Mouse (Mus musculus) embryo, embryonic 10 days (tissue): ENCODE measurements around the gene Pcgf2.
"Not testable (repeated sequence)": the region's sequence is repeated elsewhere in the genome, so short reads cannot be mapped to it uniquely, and the experiment has no call there.

Experiments
- DNase-seq: peaks from one replicate; pipeline ENCODE4 v3.0.0-alpha.2; 2015; ENCODE audit warnings: low spot score

Pcgf2 gene

GRCm38 (mm10) chr11:97700003-97700745 is at the start of gene Pcgf2:
Gene Pcgf2, minus strand, starts transcription at chr11:97700497.
- peak; percentile 75 for DNase-seq

DNA sequence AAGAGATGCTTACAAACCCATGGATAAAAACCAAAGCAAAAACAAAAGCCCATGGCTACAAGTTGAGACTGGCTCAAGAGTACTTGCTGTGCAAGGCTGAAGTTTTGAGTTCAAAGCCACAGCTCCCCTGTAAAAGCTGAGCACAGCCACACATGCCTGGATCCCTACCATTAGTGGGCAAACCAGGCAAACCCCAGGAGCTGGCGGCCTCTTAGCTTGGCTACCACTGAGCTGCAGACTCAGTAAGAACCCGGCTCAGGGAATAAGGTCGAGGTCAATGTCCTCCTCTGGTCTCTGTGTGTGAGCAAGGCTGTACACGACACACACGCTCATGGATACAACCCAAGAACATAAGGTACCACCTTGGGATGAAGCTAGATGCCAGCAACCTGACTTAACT is 48.2 kb upstream of the Pcgf2 start:
- DNase-seq: no peak

DNA sequence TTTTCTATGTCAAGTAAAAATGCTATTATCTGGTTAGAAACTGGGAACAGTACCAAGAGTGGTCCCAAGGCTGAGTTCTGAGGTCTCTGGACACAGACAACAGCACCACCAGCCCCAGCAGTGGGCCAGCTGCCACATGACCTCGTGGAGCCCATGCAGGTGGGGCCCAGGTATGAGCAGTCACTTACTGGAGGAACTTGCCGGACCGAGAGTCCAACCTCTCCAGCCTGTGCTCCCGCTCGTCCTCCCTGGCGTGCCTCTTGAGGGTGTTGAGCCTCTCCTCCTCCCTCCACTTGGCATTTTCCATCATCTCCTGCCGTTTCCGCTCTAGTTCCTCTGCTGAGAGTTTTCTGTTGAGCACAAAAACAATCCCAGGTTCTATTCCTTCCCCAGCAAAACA is 47.5 kb upstream of the Pcgf2 start:
- DNase-seq: no peak

- no peak for DNase-seq
These were observed 45.0 kb upstream of the Pcgf2 start for GRCm38 (mm10) chr11:97745331-97745721.

DNA sequence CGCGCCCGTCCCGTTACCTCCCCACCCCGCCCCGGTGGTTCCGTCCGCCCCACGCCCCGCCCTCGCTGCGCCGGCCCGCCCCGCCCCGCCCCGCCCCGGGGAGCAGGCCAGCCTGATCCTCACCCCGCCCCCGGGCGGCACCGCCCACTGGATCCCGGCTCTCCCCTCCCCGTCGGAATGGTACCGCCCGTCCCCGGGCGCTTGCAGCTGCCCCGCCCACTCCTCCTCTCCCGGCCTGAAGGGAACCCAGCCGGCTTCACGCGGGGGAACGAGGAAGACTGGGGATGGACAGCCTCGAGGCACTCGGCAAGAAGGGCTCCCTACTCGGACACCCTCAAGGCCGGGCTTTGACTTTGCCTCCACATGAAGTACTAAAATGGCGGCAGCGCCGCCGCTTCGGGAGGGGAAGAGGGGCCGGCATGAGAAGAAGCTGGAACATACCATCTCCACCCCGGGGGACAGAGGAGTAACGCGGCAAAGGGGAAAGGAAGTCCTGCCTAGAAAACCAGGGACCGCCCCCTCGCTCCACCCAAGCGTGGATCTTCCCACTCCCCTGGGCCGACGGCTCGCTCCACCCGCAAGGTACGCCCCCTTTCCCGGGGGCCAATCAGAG is 44.5 kb upstream of the Pcgf2 start:
- DNase-seq: peak; percentile 98

DNA sequence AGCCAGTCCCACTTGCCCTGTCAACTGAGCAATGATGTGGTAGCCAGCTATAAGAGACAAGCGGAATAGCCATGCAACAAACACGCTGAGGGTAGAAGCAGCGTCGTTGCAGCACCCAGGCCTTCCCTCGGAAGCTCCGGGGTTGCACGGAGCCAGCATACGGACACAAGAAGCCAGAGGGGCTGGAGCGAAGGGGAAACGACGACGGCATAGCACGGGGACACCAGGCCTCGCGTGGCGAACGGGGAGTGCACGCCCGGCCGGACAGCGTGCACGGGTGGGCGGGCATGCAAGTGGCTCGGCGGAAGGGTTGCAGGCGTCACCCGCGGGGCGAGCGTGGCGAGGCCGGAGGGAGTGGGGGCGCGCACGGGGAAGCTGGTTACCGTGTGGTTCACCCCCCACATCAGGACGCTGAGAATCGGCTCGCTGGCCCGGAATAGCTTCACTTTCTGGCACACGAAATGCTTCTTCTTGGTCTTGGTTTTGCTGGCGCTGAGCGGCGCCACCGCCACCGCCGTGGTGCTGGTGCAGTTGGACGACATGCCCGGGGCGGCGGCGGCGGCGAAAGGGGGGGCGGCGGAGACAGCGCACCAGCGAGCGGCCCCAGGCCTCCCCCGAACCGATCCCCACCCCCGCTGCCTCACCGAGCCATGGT is 43.9 kb upstream of the Pcgf2 start, which contains the start of gene Pip4k2b:
Gene Pip4k2b (minus strand): TSS at position 642 of the 655 bp plus-strand sequence.
- DNase-seq: peak; percentile 65

DNA sequence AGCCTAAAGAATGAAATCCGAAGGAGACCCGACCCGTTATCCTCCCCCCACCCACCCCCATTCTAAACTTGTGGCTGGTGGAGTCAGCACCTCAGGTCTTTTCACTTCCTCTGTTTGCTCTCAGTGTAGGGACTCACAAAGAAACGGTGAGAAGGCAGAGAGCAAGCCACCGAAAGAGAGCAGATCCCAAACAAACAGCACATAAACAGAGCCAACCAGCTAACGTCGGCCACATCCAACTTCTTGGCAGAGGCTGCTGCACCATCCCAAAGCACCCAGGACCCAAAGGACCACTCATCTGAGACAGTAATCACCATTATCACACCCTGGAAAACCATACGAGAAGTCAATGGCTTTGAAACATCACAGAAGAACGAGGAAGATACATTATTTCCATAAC is 43.1 kb upstream of the Pcgf2 start:
- DNase-seq: no peak

DNA sequence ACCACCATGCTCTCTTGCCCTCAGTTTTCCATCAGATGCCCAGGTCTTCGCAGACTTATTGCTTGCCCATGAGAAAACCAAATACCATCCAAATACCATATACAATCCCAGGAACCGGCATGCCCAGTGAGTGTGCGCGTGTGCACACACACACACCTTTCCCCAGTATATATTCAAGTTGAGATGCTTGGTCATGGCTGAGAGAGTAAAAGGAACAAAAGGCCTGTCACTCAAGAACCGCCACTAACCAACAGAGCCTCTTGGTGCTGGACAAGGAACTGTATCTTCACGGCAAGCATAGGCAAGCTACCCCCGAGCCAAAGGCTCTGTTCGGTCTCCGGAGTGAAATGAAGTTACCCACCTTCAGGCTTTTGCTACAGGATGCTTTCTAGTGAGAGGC is 42.3 kb upstream of the Pcgf2 start:
- no peak for DNase-seq

GRCm38 (mm10) chr11:97742157-97742556 is 41.9 kb upstream of the Pcgf2 start:
- DNase-seq: no peak

- no peak for DNase-seq
These were observed 39.9 kb upstream of the Pcgf2 start for GRCm38 (mm10) chr11:97740190-97740589.

GRCm38 (mm10) chr11:97739155-97739554 is 38.9 kb upstream of the Pcgf2 start:
- DNase-seq: no peak

GRCm38 (mm10) chr11:97738703-97739102 is 38.4 kb upstream of the Pcgf2 start:
- DNase-seq: no peak

DNA sequence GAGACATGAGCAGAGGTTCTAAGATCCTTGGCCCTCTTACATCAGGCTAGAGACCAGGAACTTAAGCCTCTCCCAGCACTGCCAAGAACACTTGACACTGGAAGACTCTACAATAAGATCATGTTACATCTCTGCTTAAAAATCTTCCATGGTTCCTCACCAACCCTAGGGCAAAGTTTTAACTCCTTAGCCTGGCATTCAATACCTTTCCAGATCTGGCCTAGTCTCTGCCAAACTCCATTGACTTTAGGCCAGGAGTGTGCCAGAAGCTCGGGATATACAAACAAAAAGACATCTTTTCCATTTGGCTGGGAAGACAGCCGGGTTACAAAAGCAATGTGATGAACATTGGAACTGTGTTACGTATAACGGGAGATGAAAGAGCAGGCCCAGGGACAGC is 37.3 kb upstream of the Pcgf2 start:
- DNase-seq: no peak

DNA sequence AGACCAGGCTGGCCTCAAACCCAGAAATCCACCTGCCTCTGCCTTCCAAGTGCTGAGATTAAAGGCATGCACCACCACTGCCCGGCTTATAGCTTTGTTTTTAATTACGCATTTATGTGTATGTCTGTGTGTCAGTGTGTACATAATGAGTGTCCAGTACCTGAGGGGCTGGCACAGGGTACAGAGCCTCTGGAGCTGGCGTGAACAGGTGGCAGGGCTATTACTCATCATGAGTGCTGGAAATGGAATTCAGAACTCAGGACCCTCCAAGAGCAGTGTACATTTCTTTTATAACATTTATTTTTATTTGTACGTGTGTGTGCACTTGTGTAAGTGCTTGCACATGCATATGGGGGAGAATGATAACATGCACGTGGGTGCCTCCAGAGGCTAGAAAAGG is 36.3 kb upstream of the Pcgf2 start:
- no peak for DNase-seq

DNA sequence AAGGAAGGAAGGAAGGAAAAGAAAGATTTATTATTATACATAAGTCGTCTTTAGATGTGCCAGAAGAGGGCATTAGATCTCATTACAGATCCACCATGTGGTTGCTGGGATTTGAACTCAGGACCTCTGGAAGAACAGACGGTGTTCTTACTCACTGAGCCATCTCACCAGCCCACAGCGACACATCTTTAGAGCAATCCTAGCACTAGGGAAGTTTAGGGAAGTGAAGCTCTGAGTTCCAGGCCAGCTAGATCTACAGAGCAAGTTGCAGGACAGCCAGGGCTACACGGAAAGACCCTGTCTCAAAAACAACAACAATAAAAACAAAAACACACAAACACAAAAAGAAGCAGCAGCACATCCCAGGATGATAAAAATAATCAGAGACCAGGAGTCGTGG is 34.5 kb upstream of the Pcgf2 start:
- not testable (repeated sequence) for DNase-seq

GRCm38 (mm10) chr11:97733689-97734088 is 33.4 kb upstream of the Pcgf2 start:
- DNase-seq: peak; percentile 79

- DNase-seq: no peak
These were observed 28.4 kb upstream of the Pcgf2 start for GRCm38 (mm10) chr11:97728730-97729129.

GRCm38 (mm10) chr11:97728311-97728710 is 28.0 kb upstream of the Pcgf2 start:
- no peak for DNase-seq

DNA sequence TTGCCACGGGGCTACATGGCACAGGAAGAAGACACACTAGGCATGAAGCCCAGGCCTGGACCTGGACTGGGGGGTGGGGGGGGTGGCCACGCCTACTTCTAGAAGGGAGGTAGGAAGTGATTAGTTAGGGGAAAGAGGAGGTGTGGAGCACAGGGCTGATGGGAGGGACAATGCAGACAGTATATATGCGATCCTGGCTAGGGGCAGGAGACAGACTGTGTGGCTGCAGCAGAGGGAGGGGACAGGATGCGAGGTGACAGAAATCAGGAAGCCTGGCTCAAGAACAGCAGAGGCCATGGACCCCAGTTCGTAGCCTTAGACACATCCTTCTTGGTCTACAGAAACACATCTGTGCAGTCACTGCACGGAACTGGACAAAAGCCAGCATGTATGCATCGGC is 23.4 kb upstream of the Pcgf2 start:
- no peak for DNase-seq

DNA sequence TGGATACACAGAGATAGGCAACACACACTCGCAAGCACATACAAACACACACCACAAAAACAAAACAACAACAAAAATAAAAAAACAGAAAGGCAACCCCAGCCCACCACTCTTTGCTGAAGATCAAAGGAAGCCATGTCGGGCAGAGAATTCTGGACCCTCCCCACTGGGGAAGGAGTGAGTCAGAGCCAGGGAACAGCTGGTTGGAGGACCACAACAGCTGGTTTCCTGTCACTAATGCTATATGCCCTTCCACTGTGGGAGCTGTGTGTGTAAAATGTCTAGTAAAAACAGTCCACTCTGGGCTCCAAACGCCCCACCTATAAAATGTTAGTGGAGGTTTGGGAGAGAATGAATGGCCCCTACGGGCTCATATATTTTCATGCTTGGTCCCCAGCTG is 21.0 kb upstream of the Pcgf2 start:
- DNase-seq: no peak

- DNase-seq: no peak
These were observed 18.7 kb upstream of the Pcgf2 start for GRCm38 (mm10) chr11:97719041-97719440.

DNA sequence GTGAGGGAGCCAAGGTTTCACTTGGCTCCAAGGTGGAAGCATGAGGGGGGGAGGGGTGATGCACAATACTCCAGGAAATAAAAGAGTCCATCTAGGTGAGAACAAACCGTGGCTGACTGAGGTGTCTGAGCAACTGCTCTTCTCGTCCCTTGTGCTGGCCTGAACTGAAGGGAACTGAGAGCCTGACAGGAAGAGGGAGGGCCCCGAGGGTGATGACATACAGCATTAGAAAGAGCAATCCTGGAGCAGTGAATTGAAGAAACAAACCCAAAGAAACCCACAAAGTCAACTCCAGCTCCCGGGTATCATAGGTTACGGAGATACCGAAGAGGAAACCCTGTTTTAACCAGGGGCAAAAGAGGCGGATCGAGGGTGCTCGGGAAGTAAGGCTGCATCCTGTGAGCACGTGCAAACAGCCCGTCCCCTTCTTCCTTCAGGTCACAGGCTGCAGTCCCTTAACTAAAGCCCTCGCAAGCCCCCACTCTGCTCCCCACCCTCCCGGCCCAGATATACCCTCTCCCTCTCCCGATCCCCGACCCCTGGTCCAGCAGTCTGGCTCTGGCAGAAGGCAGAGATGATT is 18.1 kb upstream of the Pcgf2 start:
- DNase-seq: no peak
